Mouse (Mus musculus): ENCODE measurements at regions not wholly inside any gene's neighbourhood (a gene's known extent, or its start where the extent isn't known, plus 50 kb on each side); places are given as distances from the start of the nearest gene placed in this dataset.

- TF ChIP-seq CTCF (IDR thresholded peaks at IDR 0.05; ENCODE audit: extremely low read depth, insufficient read depth, low read length) (no peak), POLR2A (IDR thresholded peaks at IDR 0.05; ENCODE audit: extremely low read depth, insufficient read depth, low read length) (no peak)
Measured at GRCm38 (mm10) chr12:32735224-32735623, 84.1 kb upstream of the Nampt start.
